Mouse (Mus musculus) hindbrain, postnatal 0 days (tissue): ENCODE results near the gene Tmem95. TPM values are rescaled to one million over a fixed set of nuclear protein-coding genes. Genes with fewer than 3 reads are reported as not detected.
"Not testable (repeated sequence)": the region's sequence is repeated elsewhere in the genome, so short reads cannot be mapped to it uniquely, and the experiment has no call there.

ENCODE experiments used
- ATAC-seq: fragments of 200-750 bp; cut with Nextera tagmentation; 2 replicates; pipeline ENCODE4 v1.8.0; 2017; ENCODE audit warnings: mild to moderate bottlenecking, moderate TSS enrichment, moderate library complexity
- DNase-seq: peaks from one replicate; pipeline ENCODE4 v3.0.0-alpha.2; 2015; ENCODE audit warnings: low spot score
- H3K27ac ChIP-seq: fragments of 300-500 bp; sonication (generic); 2 replicates; pipeline ENCODE4 v1.5.1; 2014; ENCODE audit warnings: mild to moderate bottlenecking
- H3K27me3 ChIP-seq: fragments of 300-500 bp; sonication (generic); 2 replicates; pipeline ENCODE4 v1.6.1; 2014; ENCODE audit warnings: low read length, mixed read lengths; ENCODE audit not compliant: insufficient read depth
- H3K36me3 ChIP-seq: fragments of 300-500 bp; sonication (generic); 2 replicates; pipeline ENCODE4 v1.6.1; 2014; ENCODE audit warnings: low read length, mixed read lengths; ENCODE audit not compliant: insufficient read depth
- H3K4me1 ChIP-seq: fragments of 300-500 bp; sonication (generic); 2 replicates; pipeline ENCODE4 v1.6.1; 2014; ENCODE audit warnings: antibody characterized with exemption, low read length, mixed read lengths; ENCODE audit not compliant: insufficient read depth
- H3K4me2 ChIP-seq: fragments of 300-500 bp; sonication (generic); 2 replicates; pipeline ENCODE4 v1.6.1; 2014; ENCODE audit warnings: low read depth, mild to moderate bottlenecking, low read length, moderate library complexity, mixed read lengths
- H3K4me3 ChIP-seq: fragments of 300-500 bp; sonication (generic); 2 replicates; pipeline ENCODE4 v1.5.1; 2014; ENCODE audit warnings: low read length
- H3K9ac ChIP-seq: fragments of 300-500 bp; sonication (generic); replicated peaks from 2 replicates; pipeline ENCODE4 v1.6.1; 2014; ENCODE audit warnings: mild to moderate bottlenecking, low read length, moderate library complexity, mixed read lengths
- H3K9me3 ChIP-seq: fragments of 300-500 bp; sonication (generic); 2 replicates; pipeline ENCODE4 v1.6.1; 2016; ENCODE audit warnings: low read length, mixed read lengths
- CTCF ChIP-seq: IDR thresholded peaks from 2 replicates; pipeline ENCODE4 v1.5.1; 2016; ENCODE audit warnings: antibody characterized with exemption, control low read depth, low read depth
- WGBS: fragments of 180-500 bp; shearing (Covaris S2); extraction: QIAGEN DNeasy Blood & Tissue Kit; methylation state at CpG from one replicate; pipeline ENCODE4 v1.1.7; 2014; 5-methylcytosine and 5-hydroxymethylcytosine counted together
- polyA plus RNA-seq: library from polyadenylated mRNA; unstranded; fragments of >200 nt; fragmentation: Nextera tagmentation; extraction: Ambion mirVana; gene quantifications from 2 replicates; pipeline ENCODE4 v1.2.1, GENCODE M21; 2015
- total RNA-seq: library from RNA; depleted of rRNA; stranded (reverse); fragments of >200 nt; gene quantifications from 2 replicates; pipeline ENCODE4 v1.2.3, GENCODE M21; 2014

Tmem95 gene
- total and polyA plus RNA-seq, 2 experiments from 2014 or later: not detected

DNA sequence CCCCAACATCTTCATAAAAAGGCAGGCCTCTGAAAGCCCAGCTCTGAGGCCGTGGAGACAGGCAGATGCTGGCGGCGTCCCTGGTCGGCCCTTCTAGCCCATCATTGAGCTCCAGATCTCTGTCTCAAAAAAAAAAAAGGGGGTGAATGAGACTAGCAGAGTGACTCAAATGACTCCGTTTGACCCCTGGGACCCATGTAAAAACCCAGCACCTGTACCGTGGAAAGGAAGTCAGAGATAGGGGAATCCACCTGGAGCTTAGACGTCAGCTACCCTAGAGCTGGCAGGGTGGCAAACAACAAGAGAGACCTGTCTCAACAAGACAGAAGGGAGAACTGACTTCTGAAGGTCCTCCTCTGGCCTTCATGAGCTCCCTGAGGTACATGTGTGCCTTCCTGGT, 6.0 kb downstream of the Tmem95 start:
- Histone ChIP-seq H3K27ac (no peak overlapping the region), H3K9me3 (no peaks in the 10 kb centered on the region), H3K9ac (no peak overlapping the region), H3K4me3 (no peak overlapping the region), H3K36me3 (no peaks in the 10 kb centered on the region), H3K27me3 (no peaks in the 10 kb centered on the region), H3K4me2 (no peak overlapping the region), H3K4me1 (no peaks in the 10 kb centered on the region)
- 91% methylated on average over 7 of the region's 7 CpGs for WGBS
- TF ChIP-seq CTCF: no peak
- DNase-seq (no peak), ATAC-seq (no peak)

DNA sequence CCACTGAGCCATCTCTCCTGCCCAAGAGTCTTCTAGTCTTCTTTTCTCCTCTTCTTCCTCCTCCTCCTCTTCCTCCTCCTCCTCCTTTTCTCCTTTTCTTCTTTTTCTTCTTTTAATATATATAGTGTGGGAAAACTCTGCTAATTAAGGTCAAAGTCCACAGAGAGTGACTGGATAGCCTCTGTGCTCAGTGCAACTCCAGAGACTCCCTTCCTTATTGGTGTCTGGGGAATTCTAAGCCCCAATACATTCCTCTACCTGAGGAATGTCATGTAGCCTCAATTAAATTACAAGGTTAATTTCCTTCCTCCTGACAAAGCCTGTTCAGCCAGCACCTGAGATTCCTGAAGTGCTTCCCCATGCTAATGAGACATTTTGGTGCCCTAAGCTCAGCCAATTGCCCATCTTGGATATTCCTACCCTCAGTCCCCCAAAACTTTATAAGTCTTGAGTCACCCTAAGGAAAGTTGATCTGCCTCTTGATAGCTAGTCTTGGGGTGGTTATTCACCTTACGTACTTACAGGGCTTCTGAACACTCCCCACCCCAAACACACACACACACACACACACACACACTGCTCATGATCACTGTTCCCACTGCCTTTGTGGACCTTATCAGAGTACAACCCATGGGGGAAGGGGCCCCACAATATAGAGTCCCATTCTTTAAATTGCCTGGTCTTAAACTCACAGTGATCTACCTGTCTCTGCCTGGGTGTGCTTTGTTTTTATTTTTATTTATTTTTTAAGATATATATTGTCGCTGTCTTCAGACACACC, 7.3 kb downstream of the Tmem95 start:
- WGBS: 85% methylated on average over 2 of the region's 2 CpGs
- H3K27me3 ChIP-seq: no peaks in the 10 kb centered on the region
- no peak overlapping the region for H3K9ac ChIP-seq
- no peak overlapping the region for H3K4me3 ChIP-seq
- H3K4me1 ChIP-seq: no peaks in the 10 kb centered on the region
- H3K36me3 ChIP-seq: no peaks in the 10 kb centered on the region
- no peak overlapping the region for H3K27ac ChIP-seq
- no peak for TF ChIP-seq CTCF
- ATAC-seq: no peak
- H3K9me3 ChIP-seq: no peaks in the 10 kb centered on the region
- H3K4me2 ChIP-seq: no peak overlapping the region
- no peak for DNase-seq

DNA sequence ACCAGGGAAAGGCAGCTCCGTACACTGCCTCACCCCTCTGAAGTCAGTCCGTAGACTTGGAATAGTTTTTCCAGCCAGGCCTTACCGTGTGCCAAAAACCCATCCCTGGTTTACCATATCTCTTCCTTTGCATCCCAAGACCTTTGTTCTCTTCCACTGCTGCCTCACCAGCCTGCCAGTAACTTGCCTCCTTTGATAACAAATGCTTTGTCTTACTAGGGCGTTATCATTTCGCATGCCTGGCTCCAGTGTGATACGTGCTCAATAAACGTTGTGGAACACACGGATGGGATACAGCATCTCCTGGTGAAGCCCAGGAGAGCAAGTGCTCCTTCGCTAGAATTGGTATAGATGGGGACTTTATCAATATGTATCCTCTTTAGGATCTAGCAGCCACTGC, 10.5 kb downstream of the Tmem95 start:
- no peak overlapping the region for H3K4me3 ChIP-seq
- ATAC-seq: no peak
- no peak overlapping the region for H3K4me2 ChIP-seq

DNA sequence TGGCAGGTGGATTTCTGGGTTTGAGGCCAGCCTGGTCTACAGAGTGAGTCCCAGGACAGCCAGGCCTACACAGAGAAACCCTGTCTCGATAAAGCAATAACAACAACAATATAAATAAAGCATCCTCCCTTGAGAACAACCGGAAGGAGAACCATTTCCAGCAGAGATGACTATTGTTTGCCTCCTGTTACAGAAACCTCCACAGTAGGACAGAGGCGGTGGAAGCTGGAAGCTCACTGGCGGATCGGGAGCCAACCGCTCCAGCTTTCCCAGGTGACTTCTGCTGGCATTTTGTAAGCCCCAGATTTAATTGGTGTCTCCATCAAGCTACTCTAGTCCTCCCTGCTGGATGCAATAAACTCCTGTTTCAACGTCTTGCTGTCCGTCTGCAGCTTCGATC, 12.3 kb downstream of the Tmem95 start:
- Histone ChIP-seq H3K9me3 (no peaks in the 10 kb centered on the region), H3K4me1 (no peaks in the 10 kb centered on the region), H3K4me2 (no peak overlapping the region), H3K9ac (no peak overlapping the region), H3K36me3 (no peaks in the 10 kb centered on the region), H3K27ac (no peak overlapping the region), H3K4me3 (no peak overlapping the region), H3K27me3 (no peaks in the 10 kb centered on the region)
- no peak for TF ChIP-seq CTCF
- ATAC-seq (no peak), DNase-seq (no peak)
- 65% methylated on average over 9 of the region's 9 CpGs for WGBS

More for the DNA sequence above, 10.5 kb downstream of the Tmem95 start:
- 65% methylated on average over 9 of the region's 9 CpGs for WGBS
- DNase-seq: no peak
- no peak overlapping the region for H3K27ac ChIP-seq
- H3K4me1 ChIP-seq: no peaks in the 10 kb centered on the region
- no peaks in the 10 kb centered on the region for H3K27me3 ChIP-seq
- H3K9me3 ChIP-seq: no peaks in the 10 kb centered on the region
- H3K9ac ChIP-seq: no peak overlapping the region
- no peak for TF ChIP-seq CTCF
- no peaks in the 10 kb centered on the region for H3K36me3 ChIP-seq

DNA sequence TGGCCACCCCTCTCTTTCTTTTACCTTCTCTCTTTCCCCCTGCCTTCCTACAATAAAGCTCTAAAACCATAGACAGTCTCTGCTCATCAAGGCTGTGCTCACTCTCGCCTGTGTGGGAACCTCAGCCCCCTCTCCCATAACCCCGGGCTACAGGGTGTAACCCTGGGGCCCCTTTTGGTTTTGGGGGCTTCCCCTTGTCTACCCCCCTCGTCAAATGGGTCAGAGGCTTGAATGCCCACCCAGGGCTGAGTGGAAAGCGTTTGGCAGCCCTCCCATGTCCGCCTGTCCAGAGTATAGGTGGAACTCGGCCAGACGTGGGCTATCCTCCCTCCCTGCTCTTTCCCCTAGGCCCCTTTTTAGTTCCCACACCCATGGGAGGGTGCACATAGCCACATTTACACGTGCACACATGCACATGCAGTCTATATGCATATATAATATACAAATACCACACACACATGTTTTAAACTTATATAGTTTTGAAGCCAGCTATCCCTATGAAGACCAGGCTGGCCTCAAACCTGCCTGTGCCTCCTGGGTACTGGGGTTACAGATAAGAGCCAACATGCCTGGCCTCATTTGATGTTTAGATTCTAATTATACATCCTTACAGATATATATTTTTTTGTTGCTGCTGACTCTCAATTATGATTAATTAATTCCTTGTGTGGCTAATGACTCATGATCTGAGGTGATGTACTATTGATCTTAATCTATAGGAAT, 13.5 kb downstream of the Tmem95 start:
- H3K27ac ChIP-seq: no peak overlapping the region
- ATAC-seq: no peak
- H3K4me1 ChIP-seq: no peaks in the 10 kb centered on the region
- no peak overlapping the region for H3K4me3 ChIP-seq
- no peak overlapping the region for H3K9ac ChIP-seq
- WGBS: 44% methylated on average over 8 of the region's 8 CpGs
- H3K36me3 ChIP-seq: no peaks in the 10 kb centered on the region
- no peak overlapping the region for H3K4me2 ChIP-seq
- no peaks in the 10 kb centered on the region for H3K9me3 ChIP-seq
- no peak for DNase-seq
- no peak for TF ChIP-seq CTCF
- H3K27me3 ChIP-seq: 0 out of 2 replicates have a peak, but pooled peaks cover under 1% of the 10 kb centered on the region

DNA sequence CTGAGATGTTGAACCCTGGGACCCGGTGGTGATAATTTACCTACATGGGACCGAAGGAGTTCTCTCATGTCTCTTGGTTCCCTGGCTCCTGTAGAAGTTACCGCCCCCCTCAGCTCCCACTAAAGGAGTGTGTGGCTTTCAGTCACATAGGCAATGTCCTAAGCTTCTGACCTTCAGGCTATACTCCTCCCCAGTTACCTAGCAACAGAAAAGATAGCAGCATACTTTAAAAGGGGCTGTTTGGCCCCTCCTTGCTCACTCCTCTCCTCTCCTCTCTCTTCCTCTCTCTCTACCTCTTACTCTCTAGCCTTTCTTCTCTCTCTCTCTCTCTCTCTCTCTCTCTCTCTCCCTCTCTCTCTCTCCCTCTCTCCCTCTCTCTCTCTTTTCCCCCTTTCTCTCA, 14.1 kb downstream of the Tmem95 start:
- not testable (repeated sequence) for H3K4me3 ChIP-seq, H3K9me3 ChIP-seq, H3K4me1 ChIP-seq, H3K9ac ChIP-seq, ATAC-seq, DNase-seq, H3K27me3 ChIP-seq, H3K4me2 ChIP-seq, H3K27ac ChIP-seq, H3K36me3 ChIP-seq
- 78% methylated on average over 3 of the region's 3 CpGs for WGBS
